Mouse (Mus musculus): ENCODE data around the gene Trim33.

GRCm38 (mm10) chr3:103280241-103280761, 1.2 kb downstream of the Trim33 start:
- TF ChIP-seq TAL1 (IDR thresholded peaks at IDR 0.05; ENCODE audit: low read length) (no peak), GATA1 (IDR thresholded peaks at IDR 0.05; ENCODE audit: low read length) (no peak)

All from erythroblast, embryonic 14.5 days (primary cell).